Mouse (Mus musculus): Measurements from ENCODE around the gene Eva1a.

Gene Eva1a

GRCm38 (mm10) chr6:82070459-82070858 is 29.6 kb downstream of the Eva1a start:
- DNase-seq: no peak

DNA sequence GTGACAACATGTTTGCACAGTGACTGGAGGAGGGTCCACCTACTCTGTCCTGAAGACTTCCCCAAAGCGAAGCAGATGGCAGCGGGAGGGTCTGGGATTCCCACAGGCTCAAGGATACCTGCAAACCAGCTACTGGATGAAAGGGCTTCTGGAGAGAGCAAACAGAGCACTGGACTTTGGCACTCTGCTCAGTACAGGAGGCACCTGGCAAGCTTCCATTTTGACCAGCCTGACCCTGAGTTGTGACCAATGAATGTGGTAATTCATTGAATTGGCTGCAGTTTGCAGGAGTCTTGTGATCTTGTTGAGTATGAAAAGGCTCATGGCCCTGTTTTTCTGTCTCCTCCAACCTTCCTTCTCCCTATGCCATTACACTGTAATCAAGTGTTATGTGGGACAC is 32.2 kb downstream of the Eva1a start:
- DNase-seq: peak; percentile 87

DNA sequence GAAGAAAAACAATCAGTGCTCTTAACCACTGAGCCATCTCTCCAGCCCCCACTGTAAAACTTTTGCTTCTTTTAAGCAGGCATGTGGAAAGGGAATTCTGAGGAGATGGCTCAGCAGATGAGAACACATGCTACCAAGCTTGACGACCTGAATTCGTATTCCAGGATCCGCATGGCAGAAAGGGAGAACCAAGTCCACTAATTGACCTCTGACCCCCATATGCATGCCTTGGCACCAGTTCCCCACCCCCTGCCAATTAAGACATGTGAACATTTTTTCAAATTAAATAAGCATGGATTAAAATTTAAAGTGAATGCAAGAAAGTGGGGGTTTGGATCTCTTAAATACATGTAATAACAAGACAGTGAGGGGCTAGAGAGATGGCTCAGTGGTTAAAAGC is 32.7 kb downstream of the Eva1a start:
- peak; percentile 52 for DNase-seq

DNA sequence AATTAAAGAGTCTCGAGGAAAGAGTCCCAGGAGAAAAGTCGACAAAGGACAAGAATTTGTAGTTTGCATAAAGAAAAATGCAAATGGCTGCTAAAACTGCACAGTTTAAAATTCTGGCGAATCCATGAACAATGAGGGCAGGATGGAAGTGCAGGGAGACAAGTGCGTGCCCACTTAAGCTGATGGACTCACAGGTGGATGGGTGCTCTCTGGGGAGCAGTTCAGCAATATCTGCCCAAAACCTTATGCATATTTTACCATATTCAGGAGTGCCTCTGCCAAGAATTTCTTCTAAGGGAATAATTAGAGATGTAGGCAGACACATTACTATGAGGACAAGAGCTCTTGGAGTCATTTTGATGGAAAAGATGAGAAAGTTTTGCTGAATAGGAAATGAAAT is 35.5 kb downstream of the Eva1a start:
- no peak for DNase-seq

GRCm38 (mm10) chr6:82078875-82079274 is 38.0 kb downstream of the Eva1a start:
- DNase-seq: no peak

DNA sequence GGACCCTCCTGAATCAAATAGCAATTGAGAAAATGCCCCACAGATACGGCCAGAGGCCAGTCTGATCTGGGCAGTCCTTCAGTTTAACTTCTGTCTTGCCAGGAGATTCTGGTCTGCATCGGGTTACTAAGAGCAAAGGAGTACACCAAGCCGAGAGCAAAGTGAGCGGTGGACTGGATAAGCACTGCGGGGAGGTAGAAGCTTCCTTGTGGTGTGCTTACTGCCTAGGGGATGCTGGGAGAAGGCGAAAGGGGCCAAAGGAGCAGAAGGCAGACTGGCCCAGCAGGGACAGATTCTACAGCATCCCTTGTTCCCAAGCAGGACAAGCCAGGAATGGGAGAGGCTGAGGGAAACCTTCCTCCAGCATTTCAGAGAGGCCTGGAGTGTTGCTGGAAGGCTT is 42.8 kb downstream of the Eva1a start:
- no peak for DNase-seq

DNA sequence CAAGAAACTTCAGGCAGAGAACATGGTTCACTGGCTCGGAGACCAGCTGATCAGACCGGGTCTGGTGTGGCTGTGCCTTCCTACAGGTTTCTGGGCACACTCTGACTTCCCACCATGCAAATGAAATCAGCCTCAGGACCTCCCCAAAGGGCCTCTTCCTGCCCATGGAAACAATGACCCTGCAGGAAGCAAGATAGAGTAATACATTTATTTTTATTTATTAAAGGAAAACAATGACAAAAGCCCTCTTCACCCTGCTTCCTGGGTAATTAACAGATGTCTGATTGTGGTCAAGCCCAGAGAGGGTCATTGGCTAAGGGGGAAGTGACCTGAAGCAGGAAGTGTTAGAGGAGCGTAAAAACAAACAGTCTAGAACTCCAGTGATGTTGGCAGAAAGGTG is 43.4 kb downstream of the Eva1a start:
- DNase-seq: peak; percentile 50

DNA sequence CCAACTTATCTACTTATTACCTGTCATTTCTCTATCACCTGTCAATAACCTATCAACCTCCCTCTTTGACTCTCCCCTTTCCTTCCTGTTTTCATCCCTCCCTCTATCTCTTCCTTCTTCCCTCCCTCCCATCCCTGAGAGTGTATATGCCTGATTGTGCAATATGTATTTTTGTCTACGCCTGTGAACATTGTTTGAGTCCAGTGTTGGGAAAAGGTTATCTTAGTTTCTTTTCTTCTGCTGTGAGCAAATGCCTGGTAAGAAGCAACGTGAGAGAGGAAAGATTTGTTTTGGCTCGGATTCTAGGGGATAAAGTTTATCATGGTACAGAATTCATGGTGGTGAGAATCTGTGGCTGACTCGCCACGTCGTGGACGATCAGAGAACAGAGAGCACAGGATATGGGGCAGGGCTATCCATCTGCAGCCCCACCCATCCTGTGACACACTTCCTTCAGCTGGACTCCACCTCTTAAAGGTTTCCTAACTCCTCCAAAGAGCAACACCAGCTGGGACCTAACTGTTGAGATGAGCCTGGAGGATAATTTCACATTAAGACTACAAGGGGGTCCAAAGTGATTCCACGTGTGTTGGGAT is 44.6 kb downstream of the Eva1a start:
- no peak for DNase-seq

DNA sequence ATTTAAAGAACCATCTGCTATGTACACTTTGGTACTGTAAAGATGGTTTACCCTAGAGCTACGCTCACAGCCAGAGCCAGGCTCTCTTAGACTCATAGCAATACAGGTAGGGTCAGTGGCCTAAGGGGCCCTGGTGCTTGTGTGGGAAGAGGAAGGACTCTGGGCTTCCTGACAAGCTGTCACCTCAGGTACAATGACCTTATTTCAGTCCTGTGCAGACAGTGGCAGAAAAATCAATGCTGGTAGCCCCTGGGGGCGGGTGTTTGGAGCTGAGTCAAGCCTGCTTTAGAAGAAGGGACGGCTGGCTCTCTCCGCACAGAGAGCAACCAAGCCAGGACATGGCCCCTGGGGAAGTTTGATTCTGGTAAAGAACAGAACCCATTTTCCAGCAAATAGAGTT is 47.3 kb downstream of the Eva1a start:
- DNase-seq: no peak

GRCm38 (mm10) chr6:82091773-82092172 is 50.9 kb downstream of the Eva1a start:
- peak; percentile 20 for DNase-seq

- no peak for DNase-seq
These were observed 56.9 kb downstream of the Eva1a start for GRCm38 (mm10) chr6:82097705-82098104.

DNA sequence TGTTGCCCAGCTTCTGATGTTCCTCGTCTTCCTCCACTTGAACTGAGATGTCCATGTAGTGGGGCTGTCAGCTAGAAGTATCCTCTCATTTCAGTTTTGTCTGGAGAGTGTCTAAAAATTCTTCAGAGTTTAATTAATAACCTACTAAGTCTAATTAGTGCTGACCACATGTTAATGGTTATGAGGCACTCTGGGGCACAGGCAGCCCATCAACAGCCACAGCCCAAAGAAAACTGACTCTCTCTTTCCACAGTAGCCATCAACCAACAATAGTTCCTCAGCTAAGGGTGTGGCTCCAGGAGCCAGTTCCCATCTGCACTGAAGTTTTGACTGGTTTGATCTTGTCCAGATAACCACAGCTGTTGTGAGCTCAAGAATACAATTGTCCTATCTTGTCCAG is 57.6 kb downstream of the Eva1a start:
- no peak for DNase-seq

DNA sequence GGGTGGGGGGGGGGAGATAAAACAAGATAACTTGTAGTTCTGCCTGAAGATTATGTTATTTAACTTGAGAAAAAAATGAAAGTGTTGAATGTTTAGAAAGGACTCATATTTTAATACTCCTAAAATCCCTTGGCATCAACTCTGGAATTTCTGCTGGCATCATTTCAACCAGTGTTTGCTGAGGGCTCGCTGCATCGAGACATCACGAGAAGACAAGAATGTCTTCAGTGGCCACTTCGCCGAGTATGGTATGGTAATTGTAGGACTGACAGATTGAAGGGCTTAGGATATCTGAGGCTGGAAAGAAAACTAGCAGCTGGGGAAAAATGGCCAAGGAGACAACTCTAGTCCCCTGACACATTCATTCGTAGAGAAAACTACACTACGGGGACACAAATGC is 69.6 kb downstream of the Eva1a start:
- DNase-seq: no peak

DNA sequence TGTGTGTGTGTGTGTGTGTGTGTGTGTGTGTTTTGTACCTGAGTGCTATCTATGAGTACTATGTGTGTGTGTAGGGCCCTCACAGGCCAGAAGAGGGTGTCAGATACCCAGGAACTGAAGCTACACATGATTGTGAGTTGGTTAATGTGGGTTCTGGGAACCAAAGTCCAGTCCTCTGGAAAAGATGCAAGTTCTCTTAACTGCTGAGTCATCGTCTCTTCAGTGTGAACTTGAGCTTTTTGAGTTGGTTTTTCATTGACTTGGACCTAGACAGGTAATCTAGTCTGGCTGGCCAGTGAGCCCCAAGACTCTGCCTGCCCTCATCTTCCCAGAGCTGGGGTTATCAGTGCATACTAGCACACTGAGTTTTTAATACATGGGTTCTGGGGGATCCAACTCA is 70.3 kb downstream of the Eva1a start:
- DNase-seq: no peak

GRCm38 (mm10) chr6:82111540-82111939 is 70.7 kb downstream of the Eva1a start:
- no peak for DNase-seq

DNA sequence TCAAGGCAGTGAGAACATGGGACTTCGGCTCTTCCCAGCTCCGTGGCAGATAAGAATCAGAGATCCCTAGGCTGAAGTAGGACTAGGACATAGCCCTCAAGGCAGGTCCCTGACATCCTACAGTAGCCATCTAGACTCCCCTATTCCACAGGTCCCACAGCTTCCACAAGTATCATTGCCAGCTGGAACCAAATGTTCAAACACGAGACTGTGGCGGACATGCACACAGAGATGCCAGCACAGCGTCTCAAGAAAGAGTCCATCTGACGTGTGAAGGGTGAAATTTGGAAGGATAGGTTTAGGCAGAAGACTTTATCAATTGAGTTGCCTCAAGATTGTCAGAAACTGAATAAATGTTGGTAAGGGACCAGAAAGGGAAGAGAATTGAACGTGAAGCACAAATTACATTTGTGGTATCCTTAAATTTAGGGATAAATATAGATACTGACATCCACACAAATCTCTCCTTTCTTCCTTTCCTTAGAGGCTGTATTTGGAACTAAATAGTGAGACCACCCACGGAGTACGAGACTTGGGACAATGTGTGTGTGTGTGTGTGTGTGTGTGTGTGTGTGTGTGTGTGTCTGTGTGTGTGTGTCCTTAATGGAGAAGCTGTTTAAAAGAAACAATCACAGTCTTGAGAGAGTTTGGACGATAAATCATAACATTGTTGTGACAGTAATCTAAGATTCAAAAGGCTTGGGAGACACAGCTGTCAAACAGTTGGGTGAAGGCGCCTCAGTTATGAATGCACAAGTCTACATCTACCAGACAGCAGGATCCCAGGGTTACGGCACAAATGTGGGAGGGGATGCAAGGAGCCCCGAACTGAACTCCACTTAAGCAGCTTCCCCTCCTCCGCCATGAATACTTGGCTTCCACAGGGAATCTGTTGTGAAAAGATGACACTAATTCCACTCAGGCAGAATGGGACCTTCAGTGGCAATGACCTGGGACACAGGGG is 71.6 kb downstream of the Eva1a start:
- DNase-seq: no peak

DNA sequence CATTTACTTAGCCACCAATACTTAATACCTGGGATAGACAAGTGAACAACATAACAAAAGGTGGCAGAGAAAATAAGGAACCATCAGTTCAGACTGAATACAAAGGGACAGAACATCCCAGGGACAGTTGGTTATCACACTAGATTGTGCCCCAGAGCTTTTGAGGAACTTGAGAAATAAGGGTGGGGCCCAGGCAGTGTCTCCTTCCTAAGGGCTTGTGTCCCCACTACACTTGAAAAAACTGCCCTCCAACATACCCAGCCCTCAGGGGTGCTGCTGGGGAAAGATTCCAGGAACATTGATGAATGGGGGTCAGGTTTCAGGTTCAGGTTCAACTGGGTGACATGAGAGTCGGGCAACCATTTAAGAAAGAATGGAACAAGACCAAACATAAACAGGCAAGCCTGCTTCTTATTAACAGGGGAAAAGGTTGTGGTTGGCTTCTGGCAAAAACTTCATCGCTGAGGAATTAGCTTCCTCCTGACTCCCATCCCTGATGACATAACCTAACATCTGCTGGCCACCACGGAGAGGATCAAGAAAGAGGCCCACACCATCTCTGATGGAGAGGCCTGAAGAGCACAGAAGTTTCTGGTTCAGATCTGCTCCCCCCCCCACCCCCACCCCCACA is 74.6 kb downstream of the Eva1a start:
- no peak for DNase-seq

GRCm38 (mm10) chr6:82116176-82116575 is 75.3 kb downstream of the Eva1a start:
- DNase-seq: no peak

DNA sequence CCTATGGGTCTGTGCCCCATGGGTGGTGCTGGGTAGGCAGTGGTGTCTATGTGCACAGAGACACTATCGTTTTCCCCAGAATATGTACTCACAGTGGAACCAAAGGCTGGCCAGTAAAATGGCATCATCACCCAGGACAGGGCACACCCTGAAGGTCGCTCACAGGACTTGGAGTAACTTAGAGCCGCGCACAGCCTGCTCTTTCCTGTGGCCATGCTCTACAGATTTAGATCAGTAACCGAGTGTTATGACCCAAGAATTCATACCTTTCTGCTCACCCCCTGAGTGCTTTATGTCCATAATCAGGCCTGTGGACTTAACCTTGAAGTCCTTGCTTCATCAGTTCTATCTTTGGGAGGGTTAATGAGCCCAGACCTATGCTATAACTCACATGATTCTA is 77.0 kb downstream of the Eva1a start:
- DNase-seq: no peak

DNA sequence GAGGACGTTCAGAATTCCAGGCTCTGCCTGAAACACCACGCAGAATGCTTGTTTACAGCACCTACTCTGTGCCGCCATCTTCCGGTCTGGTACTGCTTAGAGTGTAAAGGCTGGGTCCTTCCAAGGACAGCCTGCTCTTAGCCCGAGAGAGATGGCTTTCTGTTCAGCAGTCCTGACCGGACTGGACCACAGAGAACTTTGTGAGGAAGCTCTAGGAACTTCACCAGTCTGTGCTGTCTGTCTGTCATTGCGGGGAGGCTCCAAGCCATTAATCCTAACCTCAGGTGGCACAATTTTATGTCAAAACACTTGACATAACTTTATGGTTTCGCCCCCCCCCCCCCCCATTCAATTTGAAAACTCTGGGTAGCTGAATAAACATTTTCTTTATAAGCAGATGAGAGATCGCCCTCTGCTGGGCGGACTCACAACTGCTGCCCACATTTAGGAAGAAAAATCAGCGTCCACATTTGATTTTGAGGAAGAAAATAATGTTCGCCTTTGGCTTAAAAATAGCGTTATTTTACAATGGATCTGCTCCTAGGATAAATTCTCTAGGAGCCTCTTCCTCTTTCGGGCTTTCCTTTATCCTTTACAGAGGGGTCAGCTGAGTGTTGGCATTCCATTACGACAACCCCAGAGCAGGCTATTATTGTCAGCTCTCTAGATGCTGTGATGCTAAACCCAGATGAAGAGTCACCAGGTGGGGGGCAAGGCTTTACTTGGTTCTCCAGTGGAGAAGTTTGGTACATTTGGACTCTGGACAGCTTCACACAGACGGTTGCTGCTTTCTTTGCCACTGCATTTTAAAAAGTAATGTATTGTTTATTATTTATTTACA is 78.7 kb downstream of the Eva1a start:
- DNase-seq: peak; percentile 87

DNA sequence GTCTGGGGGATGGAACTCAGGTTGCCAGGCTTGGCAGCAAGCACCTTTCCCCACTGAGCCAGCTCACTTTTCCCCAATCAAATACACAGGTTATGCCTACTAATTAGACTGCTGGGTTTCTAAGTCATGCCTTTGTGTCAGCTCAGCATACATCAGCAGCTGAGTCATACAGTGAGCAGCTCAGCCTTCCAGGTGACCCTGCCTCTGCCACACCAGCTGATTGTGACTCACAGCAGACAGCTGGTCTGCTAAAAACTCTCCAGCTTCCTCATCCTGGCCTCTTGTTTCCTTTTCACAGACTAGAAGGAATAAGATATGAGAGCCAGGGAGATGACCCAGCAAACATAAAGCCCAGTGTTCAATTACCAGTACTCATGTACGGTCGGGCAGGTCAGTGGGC is 84.3 kb downstream of the Eva1a start:
- no peak for DNase-seq

DNA sequence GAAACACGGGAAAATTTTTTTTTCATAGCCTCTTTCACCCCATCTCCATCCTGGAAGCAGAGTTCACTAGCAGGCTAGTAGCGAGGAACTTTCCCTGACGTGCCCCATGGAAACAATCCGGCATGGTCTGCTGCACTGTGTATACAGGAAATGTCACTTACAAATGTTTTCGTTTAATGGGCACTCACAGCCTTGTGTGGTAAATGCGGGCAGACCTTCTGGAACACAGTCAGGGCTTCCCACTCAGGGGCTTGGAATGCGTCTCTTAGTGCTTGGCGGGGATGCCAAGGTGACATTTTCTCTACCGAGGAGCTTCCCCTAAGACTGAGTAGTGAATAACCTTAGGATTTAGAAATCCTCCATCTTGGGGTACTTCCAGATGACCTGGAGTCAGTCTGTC is 87.0 kb downstream of the Eva1a start:
- DNase-seq: peak; percentile 29

DNA sequence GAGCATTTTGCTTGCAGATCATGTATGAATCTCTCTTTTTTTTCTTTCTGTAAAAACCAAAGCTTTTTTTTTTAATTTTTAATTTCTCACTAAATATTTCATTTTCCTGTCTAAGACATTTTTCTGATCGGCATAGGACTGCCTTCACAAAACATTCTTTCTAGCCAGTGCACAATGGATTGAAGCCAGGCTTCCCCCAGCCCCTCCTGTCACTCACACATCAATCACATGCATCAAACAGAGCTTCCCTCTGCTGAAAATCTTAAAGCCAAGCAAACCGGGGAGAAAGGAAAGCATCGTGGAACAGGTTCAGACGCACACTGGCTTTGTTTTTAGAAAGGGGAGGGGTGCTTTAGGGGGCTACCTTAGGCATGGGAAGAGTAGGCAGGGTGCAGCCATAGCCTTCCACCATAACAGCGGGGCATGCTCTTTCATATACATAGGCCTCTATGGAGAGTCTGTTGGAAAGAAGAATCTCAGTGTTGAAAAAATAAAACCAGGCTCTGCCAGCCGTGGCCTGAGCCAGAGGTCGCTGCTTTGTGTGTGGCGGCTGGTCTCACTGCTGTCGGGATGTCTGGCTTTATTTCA is 88.9 kb downstream of the Eva1a start:
- DNase-seq: no peak

Data from kidney, postnatal 14 days (tissue).